Mouse (Mus musculus) lung, adult 2 months (tissue): Measurements from ENCODE around the gene Dennd4b. TPM values are rescaled to one million over a fixed set of nuclear protein-coding genes. Genes with fewer than 3 reads are reported as not detected.

Experiments
- DNase-seq: peaks from one replicate; pipeline ENCODE4 v3.0.0; 2022
- H3K4me1 ChIP-seq: fragments of 200-500 bp; 2 replicates; pipeline ENCODE4 v1.6.1; 2011; ENCODE audit warnings: low read length; ENCODE audit not compliant: control insufficient read depth, insufficient read depth
- H3K4me3 ChIP-seq: fragments of 200-500 bp; replicated peaks from 2 replicates; pipeline ENCODE3; 2011; ENCODE audit warnings: low read depth, mild to moderate bottlenecking, control low read depth, low read length; ENCODE audit errors: extremely low read depth
- CTCF ChIP-seq: fragments of 200-500 bp; IDR thresholded peaks from 2 replicates; pipeline ENCODE4 v1.5.1; 2011; ENCODE audit warnings: mild to moderate bottlenecking, low read length, control low read depth; ENCODE audit not compliant: insufficient read depth
- POLR2A ChIP-seq: fragments of 200-500 bp; IDR thresholded peaks from 2 replicates; pipeline ENCODE4 v1.6.1; 2011; ENCODE audit warnings: low read depth, mild to moderate bottlenecking, control low read depth, low read length, borderline replicate concordance; ENCODE audit errors: extremely low read depth
- WGBS: fragments of 180-500 bp; shearing (Covaris S2); methylation state at CpG from one replicate; pipeline ENCODE4 v1.1.7; 2018; 5-methylcytosine and 5-hydroxymethylcytosine counted together
- polyA plus RNA-seq: library from polyadenylated mRNA; depleted of rRNA; stranded (reverse); fragments of >200 nt; gene quantifications from 2 replicates; pipeline ENCODE4 v1.2.3, GENCODE M21; 2012; rRNA removed

The Dennd4b gene
- polyA plus RNA-seq, 1 experiment = 37.5 TPM

DNA sequence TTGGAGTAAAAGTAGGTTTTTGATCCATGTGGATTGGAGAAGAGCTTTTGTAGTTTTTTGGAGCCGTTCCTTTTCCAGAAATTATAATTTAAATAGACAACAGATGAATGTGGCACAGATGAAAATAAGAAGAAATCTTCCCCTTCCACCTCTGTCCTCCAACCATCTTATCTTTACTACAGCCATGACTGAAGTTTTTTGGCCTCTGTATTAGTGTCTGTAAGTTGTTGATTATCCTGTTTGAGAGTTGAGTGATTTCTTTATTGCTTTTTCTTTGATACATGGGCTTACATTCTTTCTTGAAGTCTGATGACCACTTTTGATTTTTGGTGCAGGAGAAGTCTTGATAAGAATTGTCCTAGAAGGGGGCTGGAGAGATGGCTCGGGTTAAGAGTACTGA is 29.7 kb downstream of the Dennd4b start:
- H3K4me1 ChIP-seq = peaks cover 19% of the 10 kb centered on the region
- 53% methylated on average over 2 of the region's 2 CpGs for WGBS

DNA sequence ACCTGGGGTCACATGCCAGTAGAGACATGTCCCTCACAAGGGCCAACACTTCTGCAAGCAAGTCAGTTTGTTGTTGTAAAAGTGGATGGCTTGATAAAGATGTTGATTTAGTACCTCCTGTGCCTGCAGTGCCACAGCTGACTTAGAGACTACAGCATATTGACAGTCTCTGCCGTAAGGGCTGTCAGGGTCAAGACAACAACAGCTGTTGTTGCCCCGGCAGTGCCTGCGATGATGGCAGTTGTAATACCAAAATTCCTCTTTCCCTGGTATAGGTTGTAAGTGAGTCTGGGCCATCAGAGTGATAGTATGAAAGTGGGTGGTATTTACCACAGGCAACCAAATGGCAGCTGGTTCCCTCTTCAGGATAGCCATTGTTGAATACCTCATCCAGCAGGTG is 40.8 kb downstream of the Dennd4b start:
- Histone ChIP-seq H3K4me3 (no peak overlapping the region), H3K4me1 (peaks cover 5% of the 10 kb centered on the region; the same call in 1 of the 2 replicates)
- 58% methylated on average over 3 of the region's 3 CpGs for WGBS
- no peak for DNase-seq
- TF ChIP-seq CTCF (no peak), POLR2A (no peak)

More for the DNA sequence above, 29.7 kb downstream of the Dennd4b start:
- TF ChIP-seq CTCF (no peak), POLR2A (no peak)
- no peak for DNase-seq
- peak overlapping the region; percentile 23 for H3K4me3 ChIP-seq

- TF ChIP-seq POLR2A = no peak
- no peak for TF ChIP-seq CTCF
- H3K4me1 ChIP-seq = peaks cover 4% of the 10 kb centered on the region; the same call in 1 of the 2 replicates
Measured at GRCm38 (mm10) chr3:90309589-90309988, 44.6 kb downstream of the Dennd4b start.

DNA sequence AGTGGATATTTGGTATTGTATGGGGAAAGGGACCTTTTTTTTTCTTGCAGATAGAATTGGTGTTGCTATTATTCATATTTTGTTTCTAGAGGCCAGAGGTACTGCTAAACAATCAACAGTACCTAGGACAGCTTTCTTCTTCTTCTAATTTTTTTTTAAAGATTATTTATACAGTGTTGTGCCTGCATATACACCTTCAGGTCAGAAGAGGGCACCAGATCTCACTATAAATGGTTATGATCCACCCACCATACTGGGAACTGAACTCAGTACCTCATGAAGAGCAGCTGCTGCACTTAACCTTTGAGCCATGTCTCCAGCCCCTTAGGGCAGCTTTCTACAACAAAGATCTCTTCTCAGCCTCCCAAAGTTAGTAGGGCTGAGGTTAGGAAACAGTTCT is 48.4 kb downstream of the Dennd4b start:
- no peak for DNase-seq
- no peak overlapping the region for H3K4me3 ChIP-seq
- TF ChIP-seq POLR2A = no peak
- peak; percentile 18; the same call in 1 of the 2 replicates for TF ChIP-seq CTCF
- no peaks in the 10 kb centered on the region for H3K4me1 ChIP-seq

More at GRCm38 (mm10) chr3:90309589-90309988, 44.6 kb downstream of the Dennd4b start:
- no peak for DNase-seq
- H3K4me3 ChIP-seq = no peak overlapping the region

DNA sequence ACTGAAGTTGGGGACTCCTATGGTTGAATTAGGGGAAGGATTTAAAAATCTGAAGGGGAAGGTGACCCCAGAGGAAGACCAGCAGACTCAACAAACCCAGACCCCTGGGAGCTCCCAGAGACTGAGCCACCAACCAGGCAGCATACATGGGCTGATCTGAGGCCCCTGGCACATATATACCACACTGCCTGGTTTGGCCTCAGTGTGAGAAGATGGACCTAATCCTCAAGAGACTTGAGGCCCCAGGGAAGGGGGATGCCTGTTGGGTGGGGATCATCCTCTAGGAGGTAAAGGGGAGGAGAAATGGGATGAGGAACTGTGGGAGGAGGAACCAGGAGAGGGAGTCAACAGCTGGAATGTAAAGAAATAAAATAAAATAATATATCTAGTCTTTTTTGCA is 49.3 kb downstream of the Dennd4b start:
- H3K4me1 ChIP-seq = no peaks in the 10 kb centered on the region
- no peak for TF ChIP-seq POLR2A
- TF ChIP-seq CTCF = no peak
- DNase-seq = no peak
- H3K4me3 ChIP-seq = no peak overlapping the region

- TF ChIP-seq CTCF (no peak), POLR2A (no peak)
- no peak for DNase-seq
- no peak overlapping the region for H3K4me3 ChIP-seq
- peaks cover 10% of the 10 kb centered on the region for H3K4me1 ChIP-seq
- WGBS = 27% methylated on average over 6 of the region's 6 CpGs
Measured at GRCm38 (mm10) chr3:90322289-90322688, 57.3 kb downstream of the Dennd4b start.

- 5% methylated on average over 5 of the region's 5 CpGs for WGBS
- peak; percentile 63 for DNase-seq
- H3K4me3 ChIP-seq = no peak overlapping the region
- TF ChIP-seq POLR2A (no peak), CTCF (no peak)
- H3K4me1 ChIP-seq = peaks cover 10% of the 10 kb centered on the region
Measured at GRCm38 (mm10) chr3:90323119-90323518, 58.1 kb downstream of the Dennd4b start.

Other genes starting within 250 kb of the Dennd4b start
- gene 4933434E20Rik, start 213.5 kb upstream of the Dennd4b start, polyA plus RNA-seq = 34.7 and 47.4 TPM in 2 replicates
- gene Ubap2l, start 212.6 kb upstream of the Dennd4b start, polyA plus RNA-seq = 91.9 and 95.2 TPM in 2 replicates
- gene Tpm3, start 192.5 kb upstream of the Dennd4b start, polyA plus RNA-seq = 133 and 219 TPM in 2 replicates
- 0.40 and 0.58 TPM in 2 replicates for gene Nup210l, start 161.1 kb upstream of the Dennd4b start, polyA plus RNA-seq
- gene Rps27, start 51.5 kb upstream of the Dennd4b start, polyA plus RNA-seq = 725 and 918 TPM in 2 replicates
- gene Rab13, start 51.5 kb upstream of the Dennd4b start, polyA plus RNA-seq = 5.4 and 5.8 TPM in 2 replicates
- 49.4 and 66.3 TPM in 2 replicates for gene Jtb, start 33.6 kb upstream of the Dennd4b start, polyA plus RNA-seq
- gene Creb3l4, start 21.7 kb upstream of the Dennd4b start, polyA plus RNA-seq = 2.0 TPM in 2 replicates
- 72.8 and 83.7 TPM in 2 replicates for gene Slc39a1, start 17.0 kb upstream of the Dennd4b start, polyA plus RNA-seq
- gene Crtc2, start 11.0 kb upstream of the Dennd4b start, polyA plus RNA-seq = 60.2 and 77.4 TPM in 2 replicates
- 21.5 and 26.0 TPM in 2 replicates for gene Gatad2b, start 28.0 kb downstream of the Dennd4b start, polyA plus RNA-seq
- gene Slc27a3, start 124.8 kb downstream of the Dennd4b start, polyA plus RNA-seq = 26.3 and 27.5 TPM in 2 replicates
- 24.6 and 28.4 TPM in 2 replicates for gene Ints3, start 168.4 kb downstream of the Dennd4b start, polyA plus RNA-seq
- 162 and 199 TPM in 2 replicates for gene Npr1, start 200.7 kb downstream of the Dennd4b start, polyA plus RNA-seq
- 13.2 and 22.3 TPM in 2 replicates for gene Ilf2, start 210.9 kb downstream of the Dennd4b start, polyA plus RNA-seq
- 29.0 and 47.3 TPM in 2 replicates for gene Snapin, start 225.8 kb downstream of the Dennd4b start, polyA plus RNA-seq
- gene Chtop, start 244.3 kb downstream of the Dennd4b start, polyA plus RNA-seq = 38.6 and 48.4 TPM in 2 replicates
- gene S100a1, start 249.2 kb downstream of the Dennd4b start, polyA plus RNA-seq = 149 and 169 TPM in 2 replicates
- 81.0 and 103 TPM in 2 replicates for gene S100a13, start 249.2 kb downstream of the Dennd4b start, polyA plus RNA-seq